Mouse (Mus musculus): ENCODE measurements around the gene Sdc1.

DNA sequence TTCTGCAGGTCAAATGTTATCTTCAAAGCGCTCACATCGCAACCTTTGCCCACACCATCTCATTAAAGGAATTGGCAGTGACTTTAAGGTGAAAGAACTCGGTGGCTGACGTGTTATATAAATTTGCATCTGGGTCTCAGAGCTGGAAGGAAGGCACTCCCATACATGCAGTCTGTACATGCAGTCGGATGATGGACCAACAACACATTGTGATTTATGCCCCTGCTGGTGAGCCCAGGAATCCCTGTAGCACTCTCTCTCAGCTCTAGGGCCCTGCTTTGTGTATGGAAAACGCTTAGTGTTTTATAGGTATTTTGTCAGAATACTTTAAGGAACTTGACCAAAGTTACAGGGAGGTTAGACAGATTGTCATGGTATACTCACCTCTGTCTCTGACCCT, 10.6 kb upstream of the Sdc1 start:
- TF ChIP-seq EP300 (IDR thresholded peaks at IDR 0.05; ENCODE audit: insufficient read depth, low read depth, low read length) (no peak), CTCF (IDR thresholded peaks at IDR 0.05) (no peak), POLR2A (IDR thresholded peaks at IDR 0.05; ENCODE audit: insufficient read depth, low read depth, low read length) (no peak)
